7 mouse cellular contexts compared by ENCODE assay signal in genomic region chr4:150871392-150872138, GRCm38 (mm10). TPM values are rescaled to one million over a fixed set of nuclear protein-coding genes. Genes with fewer than 3 reads are reported as not detected.
DNase-seq lines count a peak whose midpoint lies in the region; ATAC-seq and TF ChIP-seq lines count a peak whose summit lies in the region.

No protein-coding gene starts in this region.

- 33% methylated on average over 10 of the region's 10 CpGs for WGBS in forebrain, embryonic 14.5 days
- WGBS in hindbrain, embryonic 12.5 days = 30% methylated on average over 10 of the region's 10 CpGs
- WGBS in limb, embryonic 12.5 days = 29% methylated on average over 10 of the region's 10 CpGs
- 29% methylated on average over 10 of the region's 10 CpGs for WGBS in neural tube, embryonic 13.5 days

- CTCF ChIA-PET in Patski (lab: Charles Lee) = interaction anchor here (0.8 to 1.8 kb wide), 5 partner anchors 11 to 180 kb away, joined by 3 to 4 read pairs (median 3); no protein-coding TSS in a partner anchor

- ATAC-seq in Patski = peak; percentile 81
- ATAC-seq in forebrain, embryonic 14.5 days = no peak; the same call in 1 of the 2 replicates
- peak; percentile 60 for ATAC-seq in hindbrain, embryonic 12.5 days (ENCODE audit: low FRiP score)
- ATAC-seq in limb, embryonic 12.5 days (ENCODE audit: insufficient number of reproducible peaks, insufficient read depth, low FRiP score, low TSS enrichment, low read depth) = peak; percentile 87
- ATAC-seq in neural tube, embryonic 13.5 days (ENCODE audit: low read depth) = peak; percentile 83

- peaks cover 12% of the 10 kb centered on the region for H3K36me3 ChIP-seq in ES-Bruce4 (ENCODE audit: control insufficient read depth, insufficient read depth, low read length, poor library complexity, severe bottlenecking)
- peaks cover 13% of the 10 kb centered on the region for H3K36me3 ChIP-seq in forebrain, embryonic 14.5 days (ENCODE audit: control insufficient read depth, insufficient read depth, low read length)
- H3K36me3 ChIP-seq in hindbrain, embryonic 12.5 days = peaks cover 20% of the 10 kb centered on the region
- H3K36me3 ChIP-seq in limb, embryonic 12.5 days = peaks cover 20% of the 10 kb centered on the region
- H3K36me3 ChIP-seq in neural tube, embryonic 13.5 days = peaks cover 26% of the 10 kb centered on the region

- H3K4me2 ChIP-seq in forebrain, embryonic 14.5 days (ENCODE audit: low read length) = no peak overlapping the region
- H3K4me2 ChIP-seq in hindbrain, embryonic 12.5 days (replicated peaks) = no peak overlapping the region
- H3K4me2 ChIP-seq in limb, embryonic 12.5 days = peak overlapping the region; percentile 24; the same call in 1 of the 2 replicates
- no peak overlapping the region for H3K4me2 ChIP-seq in neural tube, embryonic 13.5 days

- no peak overlapping the region for H3K27ac ChIP-seq in ES-Bruce4 (ENCODE audit: insufficient read depth, low read length)
- no peak overlapping the region for H3K27ac ChIP-seq in forebrain, embryonic 14.5 days (ENCODE audit: low read depth, low read length)
- peak overlapping the region; percentile 31 for H3K27ac ChIP-seq in hindbrain, embryonic 12.5 days
- H3K27ac ChIP-seq in limb, embryonic 12.5 days = peak overlapping the region; percentile 83
- H3K27ac ChIP-seq in neural tube, embryonic 13.5 days (replicated peaks) = peak overlapping the region; percentile 77

- no peaks in the 10 kb centered on the region for H3K9me3 ChIP-seq in ES-Bruce4 (replicated peaks; ENCODE audit: control insufficient read depth, insufficient read depth, low read length, poor library complexity, severe bottlenecking)
- no peaks in the 10 kb centered on the region for H3K9me3 ChIP-seq in forebrain, embryonic 14.5 days (replicated peaks; ENCODE audit: control insufficient read depth, low read length)
- H3K9me3 ChIP-seq in hindbrain, embryonic 12.5 days (replicated peaks) = no peaks in the 10 kb centered on the region
- H3K9me3 ChIP-seq in limb, embryonic 12.5 days = no peaks in the 10 kb centered on the region
- H3K9me3 ChIP-seq in neural tube, embryonic 13.5 days = no peaks in the 10 kb centered on the region

- in situ Hi-C loops in Patski (cut with MboI; ENCODE audit: low pct_unique_long_range_greater_than_20kb) = no loop called here

- H3K9ac ChIP-seq in ES-Bruce4 (ENCODE audit: low read depth, poor library complexity, severe bottlenecking) = no peak overlapping the region
- no peak overlapping the region for H3K9ac ChIP-seq in forebrain, embryonic 14.5 days (ENCODE audit: low read length)
- no peak overlapping the region; the same call in 1 of the 2 replicates for H3K9ac ChIP-seq in hindbrain, embryonic 12.5 days
- H3K9ac ChIP-seq in limb, embryonic 12.5 days (replicated peaks) = peak overlapping the region; percentile 19; the same call in 1 of the 2 replicates
- peak overlapping the region; percentile 45; the same call in 1 of the 2 replicates for H3K9ac ChIP-seq in neural tube, embryonic 13.5 days

- 0 out of 2 replicates have a peak, but pooled peaks have one; percentile 14 for TF ChIP-seq EP300 in ES-Bruce4 (IDR thresholded peaks at IDR 0.05; ENCODE audit: insufficient read depth, low read depth, low read length)

- POLR2A ChIA-PET in Patski (lab: Charles Lee) = interaction anchor here (1.0 to 8.3 kb wide), 5 partner anchors 8 to 164 kb away, joined by 3 to 105 read pairs (median 3); no protein-coding TSS in a partner anchor

- H3K27me3 ChIP-seq in ES-Bruce4 (ENCODE audit: control insufficient read depth, insufficient read depth, low read length, poor library complexity, severe bottlenecking) (no peaks in the 10 kb centered on the region), Patski (no peaks in the 10 kb centered on the region)
- H3K27me3 ChIP-seq in forebrain, embryonic 14.5 days (replicated peaks; ENCODE audit: control insufficient read depth, insufficient read depth, low read length) = no peaks in the 10 kb centered on the region
- no peaks in the 10 kb centered on the region for H3K27me3 ChIP-seq in hindbrain, embryonic 12.5 days
- H3K27me3 ChIP-seq in limb, embryonic 12.5 days = no peaks in the 10 kb centered on the region
- no peaks in the 10 kb centered on the region for H3K27me3 ChIP-seq in neural tube, embryonic 13.5 days

- TF ChIP-seq CTCF in ES-Bruce4 (IDR thresholded peaks at IDR 0.05; ENCODE audit: low read depth, low read length) = no peak
- TF ChIP-seq CTCF in Patski (IDR thresholded peaks at IDR 0.05) = no peak

- no peak overlapping the region for H3K4me3 ChIP-seq in ES-Bruce4 (ENCODE audit: low read depth, low read length)
- H3K4me3 ChIP-seq in forebrain, embryonic 14.5 days (ENCODE audit: low read depth, low read length) = no peak overlapping the region
- no peak overlapping the region for H3K4me3 ChIP-seq in hindbrain, embryonic 12.5 days
- H3K4me3 ChIP-seq in limb, embryonic 12.5 days (replicated peaks) = no peak overlapping the region
- H3K4me3 ChIP-seq in neural tube, embryonic 13.5 days = no peak overlapping the region

- DNase-seq in Patski (ENCODE audit: low read depth, low spot score) = peak; percentile 91
- DNase-seq in forebrain, embryonic 14.5 days (ENCODE audit: low spot score) = peak; percentile 10
- DNase-seq in thymus, postnatal 25 days = no peak

- no peak for TF ChIP-seq POLR2A in ES-Bruce4 (IDR thresholded peaks at IDR 0.05; ENCODE audit: insufficient read depth, low read length)

- no peaks in the 10 kb centered on the region for H3K4me1 ChIP-seq in ES-Bruce4 (ENCODE audit: control insufficient read depth, insufficient read depth, low read length)
- H3K4me1 ChIP-seq in forebrain, embryonic 14.5 days (ENCODE audit: control insufficient read depth, insufficient read depth, low read length) = no peaks in the 10 kb centered on the region; the same call in 1 of the 2 replicates
- H3K4me1 ChIP-seq in hindbrain, embryonic 12.5 days = peaks cover 16% of the 10 kb centered on the region
- peaks cover 35% of the 10 kb centered on the region for H3K4me1 ChIP-seq in limb, embryonic 12.5 days (replicated peaks)
- H3K4me1 ChIP-seq in neural tube, embryonic 13.5 days (replicated peaks) = peaks cover 27% of the 10 kb centered on the region

RNA-seq across cellular contexts. Expression of gene Errfi1, which starts 17.8 kb away (rescaled TPM):
- polyA plus RNA-seq in ES-Bruce4 (2011; ENCODE audit: insufficient read depth, insufficient read length, low read depth, missing spikeins) (44.2 and 44.3 TPM in 2 replicates), Patski (2021) (164 TPM)
- 17.4 and 19.1 TPM in 2 replicates for polyA plus RNA-seq in forebrain, embryonic 14.5 days (2014; fragmentation: Nextera tagmentation; extraction: Ambion mirVana)
- polyA plus RNA-seq in hindbrain, embryonic 12.5 days (2016; fragmentation: Nextera tagmentation; extraction: Ambion mirVana) = 29.9 and 31.2 TPM in 2 replicates
- 25.7 and 29.0 TPM in 2 replicates for polyA plus RNA-seq in limb, embryonic 12.5 days (2016; fragmentation: Nextera tagmentation; extraction: Ambion mirVana)
- 57.9 and 60.4 TPM in 2 replicates for polyA plus RNA-seq in neural tube, embryonic 13.5 days (2015; fragmentation: Nextera tagmentation; extraction: Ambion mirVana)

RNA-seq across cellular contexts. Expression of gene Park7, which starts 42.7 kb away (rescaled TPM):
- polyA plus RNA-seq in ES-Bruce4 (2011; ENCODE audit: insufficient read depth, insufficient read length, low read depth, missing spikeins) = 210 and 215 TPM in 2 replicates
- polyA plus RNA-seq in Patski (2021) = 219 TPM
- polyA plus RNA-seq in forebrain, embryonic 14.5 days (2014; fragmentation: Nextera tagmentation; extraction: Ambion mirVana) = 447 and 495 TPM in 2 replicates
- 336 and 340 TPM in 2 replicates for polyA plus RNA-seq in hindbrain, embryonic 12.5 days (2016; fragmentation: Nextera tagmentation; extraction: Ambion mirVana)
- polyA plus RNA-seq in limb, embryonic 12.5 days (2016; fragmentation: Nextera tagmentation; extraction: Ambion mirVana) = 441 and 447 TPM in 2 replicates
- 369 and 374 TPM in 2 replicates for polyA plus RNA-seq in neural tube, embryonic 13.5 days (2015; fragmentation: Nextera tagmentation; extraction: Ambion mirVana)

RNA-seq across cellular contexts. Expression of gene Tnfrsf9, which starts 42.8 kb away (rescaled TPM):
- 1.1 and 1.6 TPM in 2 replicates for polyA plus RNA-seq in ES-Bruce4 (2011; ENCODE audit: insufficient read depth, insufficient read length, low read depth, missing spikeins)
- 2.1 TPM for polyA plus RNA-seq in Patski (2021)
- polyA plus RNA-seq in forebrain, embryonic 14.5 days (2014; fragmentation: Nextera tagmentation; extraction: Ambion mirVana) = 0.11 TPM in 1 of 2 replicates, not detected in the other
- 0.30 and 0.31 TPM in 2 replicates for polyA plus RNA-seq in hindbrain, embryonic 12.5 days (2016; fragmentation: Nextera tagmentation; extraction: Ambion mirVana)
- 0.45 and 0.69 TPM in 2 replicates for polyA plus RNA-seq in limb, embryonic 12.5 days (2016; fragmentation: Nextera tagmentation; extraction: Ambion mirVana)
- polyA plus RNA-seq in neural tube, embryonic 13.5 days (2015; fragmentation: Nextera tagmentation; extraction: Ambion mirVana) = 0.29 and 0.50 TPM in 2 replicates

Comparison
In these comparisons a context has a peak if more than half of its experiments do, and no peak if none do; other contexts are left out.
1. H3K27ac ChIP-seq: peak in hindbrain, embryonic 12.5 days (single experiment), limb, embryonic 12.5 days (single experiment) and neural tube, embryonic 13.5 days (single experiment); none in ES-Bruce4 (single experiment) and forebrain, embryonic 14.5 days (single experiment).
2. H3K9ac ChIP-seq: peak in limb, embryonic 12.5 days (single experiment) and neural tube, embryonic 13.5 days (single experiment); none in ES-Bruce4 (single experiment), forebrain, embryonic 14.5 days (single experiment) and hindbrain, embryonic 12.5 days (single experiment).